ENCODE assay signal across 8 mouse cellular contexts in the genomic region with DNA sequence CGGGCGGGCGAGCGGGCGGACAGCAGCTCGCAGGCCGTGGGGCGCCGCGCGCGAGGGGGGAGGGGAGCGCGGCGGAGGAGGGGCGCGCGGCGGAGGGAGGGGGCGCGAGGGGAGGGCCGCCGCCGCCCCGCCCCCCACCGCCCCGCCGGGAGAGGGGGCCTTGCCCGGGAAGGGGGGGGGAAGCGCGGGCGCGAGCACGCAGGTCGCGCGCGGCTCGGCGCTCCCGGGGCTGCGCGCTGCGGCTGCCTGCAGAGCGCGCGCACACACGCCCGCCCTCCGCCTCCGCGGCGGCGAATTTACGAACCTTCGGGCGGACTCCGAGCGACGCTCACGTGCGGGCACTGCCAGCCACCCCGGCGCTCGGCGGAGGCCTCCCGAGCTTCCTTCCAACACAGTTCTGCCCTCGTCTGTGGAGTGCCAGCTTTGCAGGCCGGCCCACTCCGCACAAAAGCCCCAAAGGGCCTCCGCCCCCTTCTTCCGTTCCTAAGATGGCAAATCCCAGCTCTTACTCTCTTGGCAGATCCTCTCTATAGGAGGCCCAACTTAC. TPM values are rescaled to one million over a fixed set of nuclear protein-coding genes. Genes with fewer than 3 reads are reported as not detected.
DNase-seq lines count a peak whose midpoint lies in the region; ATAC-seq and TF ChIP-seq lines count a peak whose summit lies in the region.

No protein-coding gene starts in this region.

- peak; percentile 76 for DNase-seq in 416B (ENCODE audit: low read depth)
- peak; percentile 77 to 86 for DNase-seq in adrenal gland, postnatal 36 days
- peak; percentile 85 to 86 for DNase-seq in heart, adult 2 months
- DNase-seq in kidney, adult 9 months = peak; percentile 71
- peak; percentile 76 for DNase-seq in limb, embryonic 14.5 days (ENCODE audit: low spot score)
- DNase-seq in spleen, postnatal 10 days (ENCODE audit: low spot score in 2 of 2) = peak; percentile 53 to 75

- peak; percentile 63 for ATAC-seq in embryonic facial prominence, embryonic 15.5 days (ENCODE audit: insufficient number of reproducible peaks, low FRiP score, low TSS enrichment, low read depth)
- ATAC-seq in limb, embryonic 14.5 days (ENCODE audit: low FRiP score, low read depth) = peak; percentile 53
- peak; percentile 61 for ATAC-seq in midbrain, embryonic 16.5 days

- TF ChIP-seq CTCF in heart, adult 2 months (IDR thresholded peaks at IDR 0.05) = no peak

- peaks cover 40% of the 10 kb centered on the region for H3K4me1 ChIP-seq in embryonic facial prominence, embryonic 15.5 days
- peaks cover 9% of the 10 kb centered on the region for H3K4me1 ChIP-seq in heart, adult 2 months (ENCODE audit: control insufficient read depth, insufficient read depth, low read length)
- H3K4me1 ChIP-seq in limb, embryonic 14.5 days (ENCODE audit: control insufficient read depth, insufficient read depth, low read length) = peaks cover 23% of the 10 kb centered on the region
- H3K4me1 ChIP-seq in midbrain, embryonic 16.5 days (ENCODE audit: control insufficient read depth, insufficient read depth, low read length) = peaks cover 33% of the 10 kb centered on the region

- H3K4me3 ChIP-seq in embryonic facial prominence, embryonic 15.5 days (replicated peaks) = peak overlapping the region; percentile 86
- H3K4me3 ChIP-seq in heart, adult 2 months = peak overlapping the region; percentile 73
- H3K4me3 ChIP-seq in limb, embryonic 14.5 days (replicated peaks; ENCODE audit: low read length) = peak overlapping the region; percentile 80
- peak overlapping the region; percentile 94 for H3K4me3 ChIP-seq in midbrain, embryonic 16.5 days (ENCODE audit: low read depth, low read length)

- TF ChIP-seq EP300 in heart, adult 2 months (IDR thresholded peaks at IDR 0.05; ENCODE audit: insufficient read depth, low read depth, low read length) = no peak

- WGBS in embryonic facial prominence, embryonic 15.5 days = under 1% methylated on average over 36 of the region's 72 CpGs
- WGBS in heart, adult 2 months = under 1% methylated on average over 29 of the region's 72 CpGs
- 0% methylated on average over 16 of the region's 72 CpGs for WGBS in limb, embryonic 14.5 days
- under 1% methylated on average over 28 of the region's 72 CpGs for WGBS in midbrain, embryonic 16.5 days

- no peaks in the 10 kb centered on the region for H3K27me3 ChIP-seq in embryonic facial prominence, embryonic 15.5 days
- H3K27me3 ChIP-seq in heart, adult 2 months (ENCODE audit: control insufficient read depth, insufficient read depth, low read length) = no peaks in the 10 kb centered on the region
- no peaks in the 10 kb centered on the region for H3K27me3 ChIP-seq in limb, embryonic 14.5 days (ENCODE audit: control insufficient read depth, insufficient read depth, low read length)
- no peaks in the 10 kb centered on the region for H3K27me3 ChIP-seq in midbrain, embryonic 16.5 days (ENCODE audit: control insufficient read depth, insufficient read depth, low read depth, low read length)

- H3K36me3 ChIP-seq in embryonic facial prominence, embryonic 15.5 days = peaks cover 37% of the 10 kb centered on the region
- peaks cover 21% of the 10 kb centered on the region for H3K36me3 ChIP-seq in heart, adult 2 months (ENCODE audit: control insufficient read depth, insufficient read depth, low read length)
- peaks cover 51% of the 10 kb centered on the region for H3K36me3 ChIP-seq in limb, embryonic 14.5 days (ENCODE audit: control insufficient read depth, insufficient read depth, low read length)
- H3K36me3 ChIP-seq in midbrain, embryonic 16.5 days (ENCODE audit: control insufficient read depth, insufficient read depth, low read length) = peaks cover 6% of the 10 kb centered on the region; the same call in 1 of the 2 replicates

- TF ChIP-seq POLR2A in heart, adult 2 months (IDR thresholded peaks at IDR 0.05; ENCODE audit: insufficient read depth, low read depth, low read length) = no peak
- 0 out of 2 replicates have a peak, but pooled peaks have one; percentile 11 for TF ChIP-seq POLR2A in limb, embryonic 14.5 days (IDR thresholded peaks at IDR 0.05; ENCODE audit: borderline replicate concordance, extremely low read depth, insufficient read depth, insufficient read length)

- H3K4me2 ChIP-seq in embryonic facial prominence, embryonic 15.5 days (replicated peaks) = peak overlapping the region; percentile 64
- H3K4me2 ChIP-seq in limb, embryonic 14.5 days (replicated peaks; ENCODE audit: low read depth, low read length, severe bottlenecking) = peak overlapping the region; percentile 75
- H3K4me2 ChIP-seq in midbrain, embryonic 16.5 days (ENCODE audit: low read length) = peak overlapping the region; percentile 78

- peaks cover 3% of the 10 kb centered on the region; the same call in 1 of the 2 replicates for H3K79me2 ChIP-seq in heart, adult 2 months (replicated peaks; ENCODE audit: control insufficient read depth, insufficient read depth, low read length)

- no peaks in the 10 kb centered on the region for H3K9me3 ChIP-seq in embryonic facial prominence, embryonic 15.5 days (replicated peaks)
- no peaks in the 10 kb centered on the region for H3K9me3 ChIP-seq in limb, embryonic 14.5 days (ENCODE audit: control insufficient read depth, low read length)
- no peaks in the 10 kb centered on the region for H3K9me3 ChIP-seq in midbrain, embryonic 16.5 days (replicated peaks; ENCODE audit: control insufficient read depth, low read length, poor library complexity, severe bottlenecking)

- peak overlapping the region; percentile 100 for H3K27ac ChIP-seq in embryonic facial prominence, embryonic 15.5 days (replicated peaks)
- H3K27ac ChIP-seq in heart, adult 2 months = peak overlapping the region; percentile 82
- peak overlapping the region; percentile 100 for H3K27ac ChIP-seq in limb, embryonic 14.5 days (replicated peaks; ENCODE audit: low read depth, low read length)
- peak overlapping the region; percentile 97 for H3K27ac ChIP-seq in midbrain, embryonic 16.5 days (ENCODE audit: low read length)

- peak overlapping the region; percentile 95 for H3K9ac ChIP-seq in embryonic facial prominence, embryonic 15.5 days
- peak overlapping the region; percentile 99 for H3K9ac ChIP-seq in heart, adult 2 months (ENCODE audit: low read depth, low read length)
- H3K9ac ChIP-seq in limb, embryonic 14.5 days (ENCODE audit: low read depth, low read length, severe bottlenecking) = peak overlapping the region; percentile 95
- H3K9ac ChIP-seq in midbrain, embryonic 16.5 days (ENCODE audit: low read depth, low read length) = peak overlapping the region; percentile 83

- intact Hi-C loops in heart, adult 2 months (cut with DNase I) = loop anchor here (2.0 kb wide), 2 partner anchors 25 to 43 kb away; no protein-coding TSS in a partner anchor

RNA-seq across cellular contexts. Expression of a gene that starts 0.6 kb away (rescaled TPM):
- total RNA-seq in adrenal gland, postnatal 36 days (2021) = 10 to 100 TPM; 79.0 to 83.7 TPM
- polyA plus RNA-seq in embryonic facial prominence, embryonic 15.5 days (2015; fragmentation: Nextera tagmentation; extraction: Ambion mirVana) = 99.1 and 106 TPM in 2 replicates
- 10 to 100 TPM; 13.1 to 15.6 TPM for total RNA-seq in heart, adult 2 months (2021)
- polyA plus RNA-seq in heart, adult 2 months (2012; rRNA removed) = 33.4 and 42.1 TPM in 2 replicates
- 112 and 130 TPM in 2 replicates for polyA plus RNA-seq in limb, embryonic 14.5 days (2012; rRNA removed)
- 66.1 and 75.3 TPM in 2 replicates for polyA plus RNA-seq in limb, embryonic 14.5 days (2014; fragmentation: Nextera tagmentation; extraction: Ambion mirVana)
- 33.1 and 33.2 TPM in 2 replicates for polyA plus RNA-seq in midbrain, embryonic 16.5 days (2015; fragmentation: Nextera tagmentation; extraction: Ambion mirVana)

RNA-seq across cellular contexts. Expression of a gene that starts 0.9 kb away (rescaled TPM):
- total RNA-seq in adrenal gland, postnatal 36 days (2021) = 10 to 100 TPM; 52.6 to 66.7 TPM
- 61.5 and 62.7 TPM in 2 replicates for polyA plus RNA-seq in embryonic facial prominence, embryonic 15.5 days (2015; fragmentation: Nextera tagmentation; extraction: Ambion mirVana)
- 10 to 100 TPM; 31.6 to 32.8 TPM for total RNA-seq in heart, adult 2 months (2021)
- polyA plus RNA-seq in heart, adult 2 months (2012; rRNA removed) = 16.2 and 29.9 TPM in 2 replicates
- 89.4 and 96.0 TPM in 2 replicates for polyA plus RNA-seq in limb, embryonic 14.5 days (2012; rRNA removed)
- polyA plus RNA-seq in limb, embryonic 14.5 days (2014; fragmentation: Nextera tagmentation; extraction: Ambion mirVana) = 53.8 and 64.0 TPM in 2 replicates
- 54.0 and 59.2 TPM in 2 replicates for polyA plus RNA-seq in midbrain, embryonic 16.5 days (2015; fragmentation: Nextera tagmentation; extraction: Ambion mirVana)

RNA-seq across cellular contexts. Expression of a gene that starts 27.8 kb away (rescaled TPM):
- total RNA-seq in adrenal gland, postnatal 36 days (2021) = 1 to 10 TPM; 1.5 to 2.9 TPM
- polyA plus RNA-seq in embryonic facial prominence, embryonic 15.5 days (2015; fragmentation: Nextera tagmentation; extraction: Ambion mirVana) = 5.8 and 6.8 TPM in 2 replicates
- total RNA-seq in heart, adult 2 months (2021) = 1 to 10 TPM; 1.5 to 2.0 TPM
- polyA plus RNA-seq in heart, adult 2 months (2012; rRNA removed) = 2.4 and 4.6 TPM in 2 replicates
- polyA plus RNA-seq in limb, embryonic 14.5 days (2012; rRNA removed) = 2.7 and 3.0 TPM in 2 replicates
- polyA plus RNA-seq in limb, embryonic 14.5 days (2014; fragmentation: Nextera tagmentation; extraction: Ambion mirVana) = 4.2 and 6.5 TPM in 2 replicates
- polyA plus RNA-seq in midbrain, embryonic 16.5 days (2015; fragmentation: Nextera tagmentation; extraction: Ambion mirVana) = 0.43 and 0.80 TPM in 2 replicates

RNA-seq across cellular contexts. Expression of a gene that starts 53.4 kb away (rescaled TPM):
- 10 to 100 TPM; 21.7 to 30.4 TPM for total RNA-seq in adrenal gland, postnatal 36 days (2021)
- polyA plus RNA-seq in embryonic facial prominence, embryonic 15.5 days (2015; fragmentation: Nextera tagmentation; extraction: Ambion mirVana) = 112 and 123 TPM in 2 replicates
- 10 to 100 TPM; 18.1 to 20.3 TPM for total RNA-seq in heart, adult 2 months (2021)
- polyA plus RNA-seq in heart, adult 2 months (2012; rRNA removed) = 19.9 and 26.9 TPM in 2 replicates
- polyA plus RNA-seq in limb, embryonic 14.5 days (2012; rRNA removed) = 135 and 175 TPM in 2 replicates
- polyA plus RNA-seq in limb, embryonic 14.5 days (2014; fragmentation: Nextera tagmentation; extraction: Ambion mirVana) = 115 and 140 TPM in 2 replicates
- 4.1 and 6.0 TPM in 2 replicates for polyA plus RNA-seq in midbrain, embryonic 16.5 days (2015; fragmentation: Nextera tagmentation; extraction: Ambion mirVana)

RNA-seq across cellular contexts. Expression of a gene that starts 53.6 kb away (rescaled TPM):
- total RNA-seq in adrenal gland, postnatal 36 days (2021) = under 1 TPM; 0.40 to 0.49 TPM
- polyA plus RNA-seq in embryonic facial prominence, embryonic 15.5 days (2015; fragmentation: Nextera tagmentation; extraction: Ambion mirVana) = 0.21 and 0.41 TPM in 2 replicates
- under 1 TPM in 1 of 2 experiments, not detected in 1; 0.09 TPM for total RNA-seq in heart, adult 2 months (2021)
- 0.12 and 0.16 TPM in 2 replicates for polyA plus RNA-seq in heart, adult 2 months (2012; rRNA removed)
- polyA plus RNA-seq in limb, embryonic 14.5 days (2012; rRNA removed) = 0.87 and 1.1 TPM in 2 replicates
- 0.48 and 0.76 TPM in 2 replicates for polyA plus RNA-seq in limb, embryonic 14.5 days (2014; fragmentation: Nextera tagmentation; extraction: Ambion mirVana)
- 0.21 TPM in 1 of 2 replicates, not detected in the other for polyA plus RNA-seq in midbrain, embryonic 16.5 days (2015; fragmentation: Nextera tagmentation; extraction: Ambion mirVana)

Comparison
In these comparisons a context has a peak if more than half of its experiments do, and no peak if none do; other contexts are left out.
1. Peak in every context shown above with its lines: DNase-seq, ATAC-seq, H3K4me3 ChIP-seq and H3K27ac ChIP-seq.